Mouse (Mus musculus) adrenal gland, adult (tissue): ENCODE measurements at regions not wholly inside any gene's neighbourhood (a gene's known extent, or its start where the extent isn't known, plus 50 kb on each side); places are given as distances from the start of the nearest gene placed in this dataset.

ENCODE experiments used
- DNase-seq, 2 experiments: peaks; one replicate each; pipeline ENCODE4 v3.0.0; 2022 to 2023; ENCODE audit warnings: low spot score in 1 of 2; ENCODE audit not compliant: inconsistent age in 2 of 2

GRCm38 (mm10) chr3:137560851-137561449 is 60.5 kb upstream of the Ddit4l start:
- DNase-seq: no peak

- no peak for DNase-seq
Measured at GRCm38 (mm10) chr3:137561986-137562385, 59.4 kb upstream of the Ddit4l start.

GRCm38 (mm10) chr3:137563541-137564080 is 57.8 kb upstream of the Ddit4l start:
- no peak for DNase-seq

- DNase-seq: no peak
Measured at GRCm38 (mm10) chr3:137564282-137564681, 57.1 kb upstream of the Ddit4l start.

- DNase-seq: no peak
Measured at GRCm38 (mm10) chr3:137568580-137569313, 52.7 kb upstream of the Ddit4l start.
